Mouse (Mus musculus): ENCODE data around the gene Elavl4. TPM values are rescaled to one million over a fixed set of nuclear protein-coding genes. Genes with fewer than 3 reads are reported as not detected.

Elavl4 gene
- polyA plus RNA-seq, 1 experiment from 2014 or later = 527 TPM

- H3K9ac ChIP-seq = peak overlapping the region; percentile 78
- peak overlapping the region; percentile 91 for H3K27ac ChIP-seq (replicated peaks)
These were observed 59.2 kb downstream of the Elavl4 start for GRCm38 (mm10) chr4:110292471-110292870.

GRCm38 (mm10) chr4:110290544-110291095, 61.1 kb downstream of the Elavl4 start:
- ATAC-seq (ENCODE audit: low read depth) = no peak
- H3K4me2 ChIP-seq = peak overlapping the region; percentile 60
- peak overlapping the region; percentile 91 for H3K27ac ChIP-seq (replicated peaks)

More at GRCm38 (mm10) chr4:110292471-110292870, 59.2 kb downstream of the Elavl4 start:
- Histone ChIP-seq H3K4me1 (replicated peaks) (peaks cover 29% of the 10 kb centered on the region), H3K9me3 (no peaks in the 10 kb centered on the region), H3K4me3 (peak overlapping the region; percentile 50), H3K4me2 (peak overlapping the region; percentile 60), H3K36me3 (no peaks in the 10 kb centered on the region), H3K27me3 (no peaks in the 10 kb centered on the region)
- ATAC-seq (ENCODE audit: low read depth) = peak; percentile 73
- WGBS = 25% methylated on average over 10 of the region's 10 CpGs

DNA sequence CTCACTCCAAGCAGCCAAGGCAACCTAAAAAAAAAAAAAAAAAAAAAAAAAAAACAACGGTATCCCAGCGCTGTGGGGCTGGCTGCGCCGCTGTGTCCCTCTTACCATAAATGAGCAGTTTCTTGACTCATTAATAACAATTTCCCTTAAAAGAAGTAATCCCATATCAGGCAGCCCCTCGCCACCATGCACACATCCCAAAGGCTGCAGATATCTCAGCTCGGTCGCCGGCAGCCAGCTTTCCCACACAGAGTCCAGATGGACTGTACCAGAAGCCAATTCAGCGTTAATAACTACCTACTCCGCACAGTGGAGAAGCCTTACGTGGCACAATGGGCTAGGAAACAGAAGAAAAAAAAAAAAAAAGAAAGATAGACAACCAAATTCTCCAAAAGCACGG, 61.7 kb downstream of the Elavl4 start:
- peak overlapping the region; percentile 50 for H3K4me3 ChIP-seq
- H3K4me1 ChIP-seq (replicated peaks) = peaks cover 35% of the 10 kb centered on the region
- peak overlapping the region; percentile 91 for H3K27ac ChIP-seq (replicated peaks)
- no peaks in the 10 kb centered on the region for H3K27me3 ChIP-seq
- no peaks in the 10 kb centered on the region for H3K9me3 ChIP-seq
- peak overlapping the region; percentile 78 for H3K9ac ChIP-seq
- 10% methylated on average over 12 of the region's 12 CpGs for WGBS
- no peaks in the 10 kb centered on the region for H3K36me3 ChIP-seq
- 0 out of 2 replicates have a peak, but pooled peaks have one; percentile 29 for ATAC-seq (ENCODE audit: low read depth)
- peak overlapping the region; percentile 60 for H3K4me2 ChIP-seq

More at GRCm38 (mm10) chr4:110290544-110291095, 61.1 kb downstream of the Elavl4 start:
- Histone ChIP-seq H3K4me3 (peak overlapping the region; percentile 50), H3K36me3 (no peaks in the 10 kb centered on the region), H3K9ac (peak overlapping the region; percentile 78), H3K9me3 (no peaks in the 10 kb centered on the region), H3K27me3 (no peaks in the 10 kb centered on the region), H3K4me1 (replicated peaks) (peaks cover 31% of the 10 kb centered on the region)
- 38% methylated on average over 7 of the region's 7 CpGs for WGBS

GRCm38 (mm10) chr4:110287412-110288067, 64.2 kb downstream of the Elavl4 start:
- no peaks in the 10 kb centered on the region for H3K36me3 ChIP-seq
- H3K27me3 ChIP-seq = no peaks in the 10 kb centered on the region
- H3K27ac ChIP-seq (replicated peaks) = peak overlapping the region; percentile 96
- H3K9ac ChIP-seq = peak overlapping the region; percentile 94
- H3K9me3 ChIP-seq = no peaks in the 10 kb centered on the region
- peak overlapping the region; percentile 60 for H3K4me2 ChIP-seq
- peaks cover 32% of the 10 kb centered on the region for H3K4me1 ChIP-seq (replicated peaks)
- ATAC-seq (ENCODE audit: low read depth) = peak; percentile 73
- 5% methylated on average over 11 of the region's 11 CpGs for WGBS
- H3K4me3 ChIP-seq = peak overlapping the region; percentile 50

DNA sequence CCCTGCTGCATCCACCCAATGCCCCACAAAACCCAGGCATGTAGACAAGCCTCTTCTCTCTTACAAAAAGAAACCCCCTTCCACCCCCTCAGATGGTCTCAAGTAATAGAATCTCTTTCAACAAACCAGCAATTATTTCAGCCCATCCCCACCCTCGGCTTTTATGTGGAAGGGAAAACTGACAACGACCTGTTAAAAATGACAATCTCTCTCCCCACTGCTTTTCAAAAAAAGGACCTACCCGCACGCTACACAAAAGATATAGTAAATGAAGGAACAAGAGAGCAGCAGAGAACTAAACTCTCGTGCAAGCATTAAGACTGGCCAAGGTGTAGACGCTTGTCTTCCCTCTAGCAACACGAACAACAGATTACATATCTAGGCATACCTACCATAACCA, 64.9 kb downstream of the Elavl4 start:
- WGBS = 14% methylated on average over 7 of the region's 7 CpGs
- peak overlapping the region; percentile 60 for H3K4me2 ChIP-seq
- no peaks in the 10 kb centered on the region for H3K27me3 ChIP-seq
- no peaks in the 10 kb centered on the region for H3K9me3 ChIP-seq
- peak overlapping the region; percentile 94 for H3K9ac ChIP-seq
- peak overlapping the region; percentile 50 for H3K4me3 ChIP-seq
- no peak for ATAC-seq (ENCODE audit: low read depth)
- peaks cover 35% of the 10 kb centered on the region for H3K4me1 ChIP-seq (replicated peaks)
- no peaks in the 10 kb centered on the region for H3K36me3 ChIP-seq
- H3K27ac ChIP-seq (replicated peaks) = peak overlapping the region; percentile 96

DNA sequence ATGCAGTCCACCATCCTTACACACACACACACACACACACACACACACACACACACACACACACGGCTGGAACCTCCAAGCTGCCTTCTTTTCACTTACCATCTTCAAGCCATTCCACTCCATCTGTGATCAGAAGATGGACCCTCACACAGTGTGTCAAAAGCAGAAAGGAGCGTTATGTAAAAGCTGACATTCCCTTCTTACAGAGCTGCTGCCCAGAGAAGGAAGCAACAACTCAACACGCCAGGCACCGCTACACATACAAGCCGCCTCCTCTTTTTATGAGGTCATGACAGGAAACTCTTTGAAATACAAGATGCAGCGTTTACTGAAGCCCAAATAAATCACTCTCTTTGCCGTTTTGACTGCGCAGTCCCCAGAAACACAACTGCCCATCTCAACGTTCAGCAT, 65.3 kb downstream of the Elavl4 start:
- Histone ChIP-seq H3K27ac (replicated peaks) (peak overlapping the region; percentile 96), H3K36me3 (no peaks in the 10 kb centered on the region), H3K27me3 (no peaks in the 10 kb centered on the region), H3K4me2 (peak overlapping the region; percentile 60), H3K9me3 (no peaks in the 10 kb centered on the region), H3K9ac (peak overlapping the region; percentile 94), H3K4me1 (replicated peaks) (peaks cover 37% of the 10 kb centered on the region), H3K4me3 (peak overlapping the region; percentile 50)
- peak; percentile 63 for ATAC-seq (ENCODE audit: low read depth)
- WGBS = 5% methylated on average over 9 of the region's 9 CpGs

- no peaks in the 10 kb centered on the region for H3K9me3 ChIP-seq
- peak overlapping the region; percentile 60 for H3K4me2 ChIP-seq
- H3K4me3 ChIP-seq = peak overlapping the region; percentile 50
- H3K27me3 ChIP-seq = no peaks in the 10 kb centered on the region
- H3K36me3 ChIP-seq = no peaks in the 10 kb centered on the region
- peak; percentile 36 for ATAC-seq (ENCODE audit: low read depth)
- 3% methylated on average over 15 of the region's 15 CpGs for WGBS
- H3K27ac ChIP-seq (replicated peaks) = peak overlapping the region; percentile 96
- H3K9ac ChIP-seq = peak overlapping the region; percentile 94
- peaks cover 39% of the 10 kb centered on the region for H3K4me1 ChIP-seq (replicated peaks)
These were observed 66.1 kb downstream of the Elavl4 start for GRCm38 (mm10) chr4:110285346-110286330.

DNA sequence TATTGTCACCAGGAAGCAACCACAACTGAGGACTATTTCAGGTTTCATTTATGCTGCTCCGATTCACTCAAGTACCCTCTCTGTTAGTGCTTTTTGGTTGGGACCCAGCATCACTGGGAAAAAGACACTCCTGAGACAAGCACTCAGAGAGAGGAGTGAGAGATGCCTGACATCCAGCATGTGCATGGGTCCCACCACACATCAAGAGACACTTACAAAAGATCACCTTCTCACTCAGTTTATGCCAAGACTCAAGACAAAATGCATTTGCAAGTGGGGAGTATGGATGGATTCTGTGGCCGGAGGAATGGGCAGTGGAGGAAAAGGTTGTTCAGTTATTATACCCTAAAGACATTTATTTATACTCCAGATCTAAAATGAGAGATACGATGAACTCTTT, 67.3 kb downstream of the Elavl4 start:
- H3K9ac ChIP-seq = peak overlapping the region; percentile 94
- H3K27me3 ChIP-seq = no peaks in the 10 kb centered on the region
- peak overlapping the region; percentile 96 for H3K27ac ChIP-seq (replicated peaks)
- peak overlapping the region; percentile 50 for H3K4me3 ChIP-seq
- H3K9me3 ChIP-seq = no peaks in the 10 kb centered on the region
- H3K4me2 ChIP-seq = peak overlapping the region; percentile 60
- no peak for ATAC-seq (ENCODE audit: low read depth)
- peaks cover 46% of the 10 kb centered on the region for H3K4me1 ChIP-seq (replicated peaks)
- no peaks in the 10 kb centered on the region for H3K36me3 ChIP-seq
- WGBS = 24% methylated on average over 3 of the region's 3 CpGs

- Histone ChIP-seq H3K36me3 (peaks cover 15% of the 10 kb centered on the region; the same call in 1 of the 2 replicates), H3K27me3 (no peaks in the 10 kb centered on the region), H3K4me2 (no peak overlapping the region), H3K4me3 (no peak overlapping the region), H3K4me1 (replicated peaks) (peaks cover 18% of the 10 kb centered on the region; the same call in 1 of the 2 replicates), H3K9ac (no peak overlapping the region), H3K9me3 (no peaks in the 10 kb centered on the region), H3K27ac (replicated peaks) (no peak overlapping the region)
- 20% methylated on average over 4 of the region's 4 CpGs for WGBS
- ATAC-seq (ENCODE audit: low read depth) = 0 out of 2 replicates have a peak, but pooled peaks have one; percentile 21
These were observed 81.7 kb downstream of the Elavl4 start for GRCm38 (mm10) chr4:110270046-110270445.

DNA sequence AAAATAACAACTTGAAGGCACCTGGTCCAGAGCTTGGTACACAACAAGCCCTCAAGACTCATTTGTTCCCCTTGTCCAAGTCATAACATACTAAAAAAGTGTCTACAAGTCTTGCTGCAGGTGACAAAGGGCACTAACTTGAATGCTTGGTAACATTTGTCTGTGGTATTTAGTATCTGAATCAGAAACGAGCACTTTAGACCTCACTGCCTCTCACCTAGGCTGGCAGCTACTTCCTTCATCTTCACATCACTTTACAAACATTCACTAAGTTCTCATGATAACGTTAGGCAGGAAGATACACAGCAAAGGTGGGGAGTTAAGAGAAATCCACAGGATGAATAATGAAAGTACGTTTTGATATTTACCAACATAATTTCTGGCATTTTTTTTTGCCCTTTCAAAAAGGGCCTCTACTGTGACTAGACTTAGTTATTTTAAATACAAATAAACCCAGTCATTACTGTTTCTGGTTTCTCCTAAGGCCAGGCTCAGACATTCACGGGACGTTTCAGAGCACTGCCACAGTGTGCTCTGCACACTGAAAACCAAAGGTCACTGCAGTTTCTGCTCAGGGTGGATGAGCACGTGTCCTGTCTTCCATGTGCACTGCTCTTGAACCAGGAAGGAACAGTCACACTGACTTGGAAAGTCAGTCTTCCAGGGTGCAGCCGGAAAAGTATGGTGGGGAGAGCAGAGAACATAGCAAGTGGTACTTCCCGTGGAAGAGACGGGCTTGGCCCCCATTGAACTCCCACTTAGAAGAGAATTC, 84.7 kb downstream of the Elavl4 start:
- 81% methylated on average over 9 of the region's 9 CpGs for WGBS

GRCm38 (mm10) chr4:110264345-110264943, 87.3 kb downstream of the Elavl4 start:
- Histone ChIP-seq H3K4me1 (replicated peaks) (peaks cover 20% of the 10 kb centered on the region), H3K4me2 (no peak overlapping the region), H3K4me3 (no peak overlapping the region), H3K9me3 (no peaks in the 10 kb centered on the region), H3K27ac (replicated peaks) (no peak overlapping the region), H3K9ac (0 out of 2 replicates have a peak overlapping the region, but pooled peaks have one; percentile 12), H3K27me3 (no peaks in the 10 kb centered on the region), H3K36me3 (peaks cover 10% of the 10 kb centered on the region; the same call in 1 of the 2 replicates)
- WGBS = 52% methylated on average over 8 of the region's 8 CpGs
- ATAC-seq (ENCODE audit: low read depth) = no peak

More for the DNA sequence above, 84.7 kb downstream of the Elavl4 start:
- ATAC-seq (ENCODE audit: low read depth) = no peak
- Histone ChIP-seq H3K4me1 (replicated peaks) (peaks cover 21% of the 10 kb centered on the region), H3K27me3 (no peaks in the 10 kb centered on the region), H3K27ac (replicated peaks) (no peak overlapping the region), H3K9ac (no peak overlapping the region), H3K36me3 (peaks cover 11% of the 10 kb centered on the region; the same call in 1 of the 2 replicates), H3K4me3 (no peak overlapping the region), H3K4me2 (no peak overlapping the region), H3K9me3 (no peaks in the 10 kb centered on the region)
